Mouse (Mus musculus) adipocyte (in vitro differentiated cells): ENCODE data around the gene Nsun4.

Source experiments
- DNase-seq: peaks from one replicate; pipeline ENCODE4 v3.0.0-alpha.2; 2016; ENCODE audit warnings: low spot score

The Nsun4 gene

GRCm38 (mm10) chr4:116053399-116053961 lies at the start of gene Nsun4:
Gene Nsun4 (minus strand): TSS chr4:116053876.
- DNase-seq = peak; percentile 94

GRCm38 (mm10) chr4:116100959-116101358 lies 47.3 kb upstream of the Nsun4 start:
- DNase-seq = no peak

- DNase-seq = no peak
These were observed 43.5 kb upstream of the Nsun4 start for GRCm38 (mm10) chr4:116097211-116097610.

- no peak for DNase-seq
These were observed 42.6 kb upstream of the Nsun4 start for GRCm38 (mm10) chr4:116096291-116096690.

GRCm38 (mm10) chr4:116088510-116089249 lies 35.0 kb upstream of the Nsun4 start:
- DNase-seq = no peak

- peak; percentile 60 for DNase-seq
These were observed 23.8 kb upstream of the Nsun4 start for GRCm38 (mm10) chr4:116077240-116078095.

- peak; percentile 57 for DNase-seq
These were observed 22.9 kb upstream of the Nsun4 start for GRCm38 (mm10) chr4:116076369-116077231.

- DNase-seq = peak; percentile 59
These were observed 22.1 kb upstream of the Nsun4 start for GRCm38 (mm10) chr4:116075631-116076368.

- DNase-seq = peak; percentile 96
These were observed 21.4 kb upstream of the Nsun4 start, which contains the start of the genes Uqcrh and Lrrc41 for GRCm38 (mm10) chr4:116074861-116075620. Gene Uqcrh (minus strand): TSS chr4:116075071. Gene Lrrc41 (plus strand): TSS chr4:116075269.

GRCm38 (mm10) chr4:116074145-116074675 lies 20.5 kb upstream of the Nsun4 start:
- DNase-seq = peak; percentile 68

GRCm38 (mm10) chr4:116073146-116073545 lies 19.5 kb upstream of the Nsun4 start:
- DNase-seq = peak; percentile 66

- no peak for DNase-seq
These were observed 16.4 kb upstream of the Nsun4 start for GRCm38 (mm10) chr4:116070116-116070515.

- no peak for DNase-seq
These were observed 10.2 kb upstream of the Nsun4 start for GRCm38 (mm10) chr4:116063855-116064254.

- DNase-seq = no peak
These were observed 5.5 kb upstream of the Nsun4 start for GRCm38 (mm10) chr4:116059012-116059726.

GRCm38 (mm10) chr4:116057559-116057958 lies 3.9 kb upstream of the Nsun4 start:
- DNase-seq = no peak

- DNase-seq = peak; percentile 33
These were observed 966 bp downstream of the Nsun4 start for GRCm38 (mm10) chr4:116052526-116053293.

GRCm38 (mm10) chr4:116049211-116049610 lies 4.5 kb downstream of the Nsun4 start:
- DNase-seq = no peak

GRCm38 (mm10) chr4:116048130-116048920 lies 5.4 kb downstream of the Nsun4 start:
- DNase-seq = no peak
